Mouse (Mus musculus) brain, embryonic 14.5 days (tissue): ENCODE data around the gene Icam5.

Source experiments
- CTCF ChIP-seq: fragments of 200-500 bp; IDR thresholded peaks from 2 replicates; pipeline ENCODE4 v1.5.1; 2012; ENCODE audit warnings: inconsistent platforms, mild to moderate bottlenecking, moderate library complexity, borderline replicate concordance; ENCODE audit not compliant: insufficient read depth, insufficient read length; ENCODE audit errors: extremely low read depth
- POLR2A ChIP-seq: fragments of 200-500 bp; IDR thresholded peaks from 2 replicates; pipeline ENCODE4 v1.6.1; 2012; ENCODE audit warnings: mild to moderate bottlenecking, inconsistent platforms, borderline replicate concordance; ENCODE audit not compliant: poor library complexity, insufficient read depth, insufficient read length, severe bottlenecking; ENCODE audit errors: extremely low read depth

DNA sequence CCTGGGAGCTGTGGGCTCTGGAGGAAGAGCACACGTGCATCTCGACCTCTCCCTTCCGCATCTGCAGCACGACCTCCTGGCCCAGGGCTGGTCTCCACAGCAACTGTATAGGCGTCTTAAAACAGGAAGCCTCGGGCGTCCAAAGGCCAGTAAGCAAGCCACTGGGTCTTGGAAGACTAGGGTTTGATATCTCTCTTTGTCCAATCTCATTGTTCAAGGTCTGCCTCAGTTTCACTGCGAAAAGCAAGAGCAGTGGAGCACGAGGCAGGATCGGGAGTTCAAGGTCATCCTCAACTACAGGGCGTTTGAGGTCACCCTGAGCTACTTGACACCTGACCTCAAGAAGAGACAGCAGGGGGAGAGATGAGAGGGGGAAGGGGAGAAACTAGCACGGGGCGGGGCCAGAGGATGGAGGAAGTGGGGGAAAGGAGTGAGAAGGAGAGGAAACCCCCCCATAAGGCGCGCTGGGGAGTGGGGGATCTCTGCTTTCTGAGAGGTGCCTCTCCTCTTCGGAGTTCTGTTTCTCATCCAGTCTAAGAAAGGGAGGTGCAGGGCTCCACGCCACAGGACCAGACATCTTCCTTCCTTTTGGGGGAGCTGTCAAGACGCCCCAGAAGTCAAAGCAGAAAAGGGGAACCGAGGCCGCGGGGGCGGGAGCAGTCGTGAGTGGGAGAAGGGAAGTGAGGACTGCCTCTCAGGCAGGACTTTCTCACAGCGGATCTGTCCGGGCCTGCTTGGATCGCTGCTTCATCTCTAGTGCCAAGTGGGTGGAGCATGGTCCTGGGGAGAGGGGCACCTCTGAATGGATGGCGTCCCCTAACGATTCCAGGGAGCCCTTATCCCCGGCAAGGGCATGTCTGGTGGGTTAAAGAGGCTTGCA lies 16.9 kb upstream of the Icam5 start:
- TF ChIP-seq CTCF: no peak
- no peak for TF ChIP-seq POLR2A
